Mouse (Mus musculus): Measurements from ENCODE around the gene Zfp109. TPM values are rescaled to one million over a fixed set of nuclear protein-coding genes. Genes with fewer than 3 reads are reported as not detected.

Zfp109 gene
- 0.63 TPM for polyA plus RNA-seq (2015; fragmentation: Illumina TruSeq; extraction: RNeasy Lipid Tissue Mini Kit (QIAGEN cat#74804); ENCODE audit: insufficient read depth, low read depth, low replicate concordance)

DNA sequence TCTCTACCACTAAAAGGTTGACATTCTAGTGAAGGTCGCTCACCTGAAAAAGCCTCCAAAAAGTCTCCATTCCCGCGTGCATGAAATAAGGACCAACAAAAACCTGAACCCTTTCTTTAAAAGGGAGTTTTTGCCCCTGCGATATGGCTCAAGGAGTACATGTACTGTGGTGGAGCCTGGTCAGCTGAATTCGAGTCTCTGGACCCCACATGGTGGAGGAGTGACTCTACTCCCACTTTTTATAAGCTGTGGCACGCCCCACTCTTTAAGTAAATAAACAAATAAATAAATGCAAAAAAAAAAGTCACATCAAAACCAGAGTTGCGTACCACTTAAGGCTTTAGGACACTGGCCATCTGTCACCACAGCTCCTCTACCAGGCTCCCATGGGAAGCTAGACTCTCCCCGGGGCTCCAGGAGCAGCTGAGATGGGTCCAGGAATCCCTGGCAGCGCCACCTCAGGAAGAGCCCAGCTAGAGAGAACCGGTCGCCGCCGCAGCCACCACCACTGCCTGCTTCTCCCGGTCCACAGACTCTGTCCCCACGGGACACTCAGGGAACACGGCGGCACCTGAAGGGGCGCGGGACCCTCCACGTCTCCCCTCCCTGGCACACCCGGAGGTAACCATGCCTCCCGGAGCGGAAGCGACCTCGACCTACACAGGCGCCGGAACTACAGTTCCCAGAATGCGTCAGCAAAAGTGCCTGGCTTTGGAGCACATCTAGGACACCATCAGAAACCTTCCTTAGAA lies at the start of gene Zfp109:
TSS of gene Zfp109 (minus strand) at position 521 of the 752 bp plus-strand sequence.

GRCm38 (mm10) chr7:24270288-24270672 lies 32.9 kb upstream of the Zfp109 start, which contains the start of gene Zfp93:
Zfp93 (plus strand) TSS chr7:24270420.

DNA sequence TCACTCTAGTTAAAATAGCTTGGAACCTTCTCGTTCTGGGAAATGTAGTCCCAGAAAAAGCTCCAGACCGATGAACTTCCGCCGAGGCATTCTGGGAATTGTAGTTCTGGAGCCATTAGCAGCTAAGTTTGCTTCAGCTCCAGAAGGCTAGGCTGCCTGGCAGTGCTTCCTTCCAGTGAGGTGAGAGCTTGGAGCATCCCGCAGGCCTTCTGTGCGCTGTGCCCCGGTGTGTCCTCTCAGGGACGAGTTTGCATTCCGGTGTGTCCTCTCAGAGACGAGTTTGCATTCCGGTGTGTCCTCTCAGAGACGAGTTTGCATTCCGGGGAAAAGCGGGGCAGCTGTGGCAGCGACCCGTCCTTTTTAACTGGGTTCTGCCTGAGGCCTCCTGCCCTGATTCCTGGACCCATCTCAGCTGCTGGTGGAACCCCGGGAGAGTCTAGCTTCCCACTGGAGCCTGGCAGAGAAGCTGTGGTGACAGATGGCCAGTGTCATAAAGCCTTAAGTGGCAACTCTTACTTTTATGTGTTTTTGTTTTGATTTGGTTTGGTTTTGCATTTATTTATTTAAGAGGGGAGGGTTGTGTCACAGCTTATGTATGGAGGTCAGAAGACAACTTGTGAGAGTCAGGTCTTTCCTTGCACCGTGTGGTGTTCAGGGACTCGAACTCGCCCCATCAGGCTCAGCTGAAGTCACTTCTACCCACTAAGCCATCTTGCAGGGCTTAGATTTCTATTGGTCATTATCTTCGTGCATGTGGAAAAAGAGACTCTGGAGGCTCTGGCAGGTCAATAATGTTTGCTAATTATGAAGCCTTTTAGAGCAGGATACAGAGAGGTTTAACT lies 17.5 kb upstream of the Zfp109 start, which contains the start of gene Zfp108:
TSS of gene Zfp108 (plus strand) at position 162 of the 842 bp plus-strand sequence.

DNA sequence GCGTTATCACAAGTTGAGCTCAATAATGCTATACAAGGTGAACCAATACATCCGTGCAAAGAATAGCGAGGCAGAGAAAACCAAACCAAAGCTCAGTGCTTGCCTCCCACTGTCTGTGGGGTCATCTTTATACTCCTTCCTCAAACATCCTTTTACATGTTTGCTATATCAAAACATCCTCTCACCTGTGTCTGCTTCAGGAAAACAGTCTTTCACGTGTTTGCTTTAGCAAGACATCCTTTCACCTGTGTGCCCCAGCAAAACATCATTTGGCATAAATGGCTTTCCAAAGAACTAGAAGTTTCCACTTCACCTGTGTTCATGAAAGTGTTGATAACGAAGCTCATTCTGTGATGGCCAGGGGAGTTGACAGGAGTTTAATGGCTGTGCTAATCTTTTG lies 26.0 kb downstream of the Zfp109 start, which contains the start of gene Zfp111:
TSS of gene Zfp111 (minus strand) at position 101 of the 400 bp plus-strand sequence.

Other genes starting within 250 kb of the Zfp109 start
- not detected for gene V1rd19, start 235.9 kb downstream of the Zfp109 start, polyA plus RNA-seq (2015; fragmentation: Illumina TruSeq; extraction: RNeasy Lipid Tissue Mini Kit (QIAGEN cat#74804); ENCODE audit: insufficient read depth, low read depth, low replicate concordance)
- not detected for gene Vmn1r183, start 184.3 kb downstream of the Zfp109 start, polyA plus RNA-seq (2015; fragmentation: Illumina TruSeq; extraction: RNeasy Lipid Tissue Mini Kit (QIAGEN cat#74804); ENCODE audit: insufficient read depth, low read depth, low replicate concordance)
- 5.8 TPM for gene Zfp180, start 155.6 kb downstream of the Zfp109 start, polyA plus RNA-seq (2015; fragmentation: Illumina TruSeq; extraction: RNeasy Lipid Tissue Mini Kit (QIAGEN cat#74804); ENCODE audit: insufficient read depth, low read depth, low replicate concordance)
- gene Zfp112, start 125.2 kb downstream of the Zfp109 start, polyA plus RNA-seq (2015; fragmentation: Illumina TruSeq; extraction: RNeasy Lipid Tissue Mini Kit (QIAGEN cat#74804); ENCODE audit: insufficient read depth, low read depth, low replicate concordance) = 1.2 TPM
- gene Zfp235, start 103.4 kb downstream of the Zfp109 start, polyA plus RNA-seq (2015; fragmentation: Illumina TruSeq; extraction: RNeasy Lipid Tissue Mini Kit (QIAGEN cat#74804); ENCODE audit: insufficient read depth, low read depth, low replicate concordance) = 4.5 TPM
- gene Zfp114, start 62.5 kb downstream of the Zfp109 start, polyA plus RNA-seq (2015; fragmentation: Illumina TruSeq; extraction: RNeasy Lipid Tissue Mini Kit (QIAGEN cat#74804); ENCODE audit: insufficient read depth, low read depth, low replicate concordance) = 0.28 TPM
- gene Zfp111, start 26.1 kb downstream of the Zfp109 start, polyA plus RNA-seq (2015; fragmentation: Illumina TruSeq; extraction: RNeasy Lipid Tissue Mini Kit (QIAGEN cat#74804); ENCODE audit: insufficient read depth, low read depth, low replicate concordance) = 1.0 TPM
- gene Zfp108, start 17.2 kb upstream of the Zfp109 start, polyA plus RNA-seq (2015; fragmentation: Illumina TruSeq; extraction: RNeasy Lipid Tissue Mini Kit (QIAGEN cat#74804); ENCODE audit: insufficient read depth, low read depth, low replicate concordance) = 0.63 TPM
- gene Zfp93, start 32.9 kb upstream of the Zfp109 start, polyA plus RNA-seq (2015; fragmentation: Illumina TruSeq; extraction: RNeasy Lipid Tissue Mini Kit (QIAGEN cat#74804); ENCODE audit: insufficient read depth, low read depth, low replicate concordance) = 1.2 TPM
- gene Zfp61, start 63.7 kb upstream of the Zfp109 start, polyA plus RNA-seq (2015; fragmentation: Illumina TruSeq; extraction: RNeasy Lipid Tissue Mini Kit (QIAGEN cat#74804); ENCODE audit: insufficient read depth, low read depth, low replicate concordance) = 14.0 TPM
- 4.9 TPM for gene Zfp94, start 79.1 kb upstream of the Zfp109 start, polyA plus RNA-seq (2015; fragmentation: Illumina TruSeq; extraction: RNeasy Lipid Tissue Mini Kit (QIAGEN cat#74804); ENCODE audit: insufficient read depth, low read depth, low replicate concordance)
- not detected for gene Tescl, start 96.4 kb upstream of the Zfp109 start, polyA plus RNA-seq (2015; fragmentation: Illumina TruSeq; extraction: RNeasy Lipid Tissue Mini Kit (QIAGEN cat#74804); ENCODE audit: insufficient read depth, low read depth, low replicate concordance)
- gene Lypd5, start 111.6 kb upstream of the Zfp109 start, polyA plus RNA-seq (2015; fragmentation: Illumina TruSeq; extraction: RNeasy Lipid Tissue Mini Kit (QIAGEN cat#74804); ENCODE audit: insufficient read depth, low read depth, low replicate concordance) = not detected
- 2.5 TPM for gene Kcnn4, start 132.7 kb upstream of the Zfp109 start, polyA plus RNA-seq (2015; fragmentation: Illumina TruSeq; extraction: RNeasy Lipid Tissue Mini Kit (QIAGEN cat#74804); ENCODE audit: insufficient read depth, low read depth, low replicate concordance)
- 12.2 TPM for gene Smg9, start 162.1 kb upstream of the Zfp109 start, polyA plus RNA-seq (2015; fragmentation: Illumina TruSeq; extraction: RNeasy Lipid Tissue Mini Kit (QIAGEN cat#74804); ENCODE audit: insufficient read depth, low read depth, low replicate concordance)
- gene Irgc1, start 214.7 kb upstream of the Zfp109 start, polyA plus RNA-seq (2015; fragmentation: Illumina TruSeq; extraction: RNeasy Lipid Tissue Mini Kit (QIAGEN cat#74804); ENCODE audit: insufficient read depth, low read depth, low replicate concordance) = not detected
- 3.3 TPM for gene Plaur, start 224.9 kb upstream of the Zfp109 start, polyA plus RNA-seq (2015; fragmentation: Illumina TruSeq; extraction: RNeasy Lipid Tissue Mini Kit (QIAGEN cat#74804); ENCODE audit: insufficient read depth, low read depth, low replicate concordance)
- gene Cadm4, start 244.5 kb upstream of the Zfp109 start, polyA plus RNA-seq (2015; fragmentation: Illumina TruSeq; extraction: RNeasy Lipid Tissue Mini Kit (QIAGEN cat#74804); ENCODE audit: insufficient read depth, low read depth, low replicate concordance) = 3.4 TPM

Measured in pancreas, adult 10 weeks (tissue).